Mouse (Mus musculus) forebrain, postnatal 0 days (tissue): Measurements from ENCODE around the gene Jade1. TPM values are rescaled to one million over a fixed set of nuclear protein-coding genes. Genes with fewer than 3 reads are reported as not detected.

Source experiments
- ATAC-seq: fragments of 200-750 bp; cut with Nextera tagmentation; 2 replicates; pipeline ENCODE4 v1.8.0; 2017; ENCODE audit warnings: mild to moderate bottlenecking, moderate library complexity
- DNase-seq: peaks from one replicate; pipeline ENCODE4 v3.0.0-alpha.2; 2015
- H3K27ac ChIP-seq: fragments of 300-500 bp; sonication (generic); 2 replicates; pipeline ENCODE4 v1.5.1; 2014; ENCODE audit warnings: low read depth, mild to moderate bottlenecking, antibody characterized with exemption, low read length, moderate library complexity, mixed read lengths
- H3K27me3 ChIP-seq: fragments of 300-500 bp; sonication (generic); 2 replicates; pipeline ENCODE4 v1.6.1; 2014; ENCODE audit warnings: mild to moderate bottlenecking, low read length, mixed read lengths; ENCODE audit not compliant: insufficient read depth
- H3K36me3 ChIP-seq: fragments of 300-500 bp; sonication (generic); 2 replicates; pipeline ENCODE4 v1.6.1; 2014; ENCODE audit warnings: mild to moderate bottlenecking, moderate library complexity; ENCODE audit not compliant: insufficient read depth
- H3K4me1 ChIP-seq: fragments of 300-500 bp; sonication (generic); 2 replicates; pipeline ENCODE4 v1.6.1; 2014; ENCODE audit warnings: antibody characterized with exemption; ENCODE audit not compliant: insufficient read depth
- H3K4me2 ChIP-seq: fragments of 300-500 bp; sonication (generic); 2 replicates; pipeline ENCODE4 v1.6.1; 2014; ENCODE audit warnings: low read depth, mild to moderate bottlenecking, moderate library complexity
- H3K4me3 ChIP-seq: fragments of 300-500 bp; sonication (generic); 2 replicates; pipeline ENCODE4 v1.5.1; 2014; ENCODE audit warnings: low read depth, low read length, mixed read lengths
- H3K9ac ChIP-seq: fragments of 300-500 bp; sonication (generic); 2 replicates; pipeline ENCODE4 v1.6.1; 2014; ENCODE audit warnings: mild to moderate bottlenecking
- H3K9me3 ChIP-seq: fragments of 300-500 bp; sonication (generic); 2 replicates; pipeline ENCODE4 v1.6.1; 2016; ENCODE audit warnings: low read length
- CTCF ChIP-seq: sonication (generic); IDR thresholded peaks from 2 replicates; pipeline ENCODE4 v1.5.1; 2016; ENCODE audit warnings: antibody characterized with exemption, control low read depth, low read depth
- WGBS: fragments of 180-500 bp; shearing (Covaris S2); extraction: QIAGEN DNeasy Blood & Tissue Kit; methylation state at CpG from one replicate; pipeline ENCODE4 v1.1.7; 2014; 5-methylcytosine and 5-hydroxymethylcytosine counted together
- polyA plus RNA-seq: library from polyadenylated mRNA; unstranded; fragments of >200 nt; fragmentation: Nextera tagmentation; extraction: Ambion mirVana; gene quantifications from 2 replicates; pipeline ENCODE4 v1.2.1, GENCODE M21; 2015
- total RNA-seq: library from RNA; depleted of rRNA; stranded (reverse); fragments of >200 nt; gene quantifications from 2 replicates; pipeline ENCODE4 v1.2.3, GENCODE M21; 2014

Jade1 gene
- total and polyA plus RNA-seq, 2 experiments from 2014 or later, result 13.1 to 17.9 TPM

DNA sequence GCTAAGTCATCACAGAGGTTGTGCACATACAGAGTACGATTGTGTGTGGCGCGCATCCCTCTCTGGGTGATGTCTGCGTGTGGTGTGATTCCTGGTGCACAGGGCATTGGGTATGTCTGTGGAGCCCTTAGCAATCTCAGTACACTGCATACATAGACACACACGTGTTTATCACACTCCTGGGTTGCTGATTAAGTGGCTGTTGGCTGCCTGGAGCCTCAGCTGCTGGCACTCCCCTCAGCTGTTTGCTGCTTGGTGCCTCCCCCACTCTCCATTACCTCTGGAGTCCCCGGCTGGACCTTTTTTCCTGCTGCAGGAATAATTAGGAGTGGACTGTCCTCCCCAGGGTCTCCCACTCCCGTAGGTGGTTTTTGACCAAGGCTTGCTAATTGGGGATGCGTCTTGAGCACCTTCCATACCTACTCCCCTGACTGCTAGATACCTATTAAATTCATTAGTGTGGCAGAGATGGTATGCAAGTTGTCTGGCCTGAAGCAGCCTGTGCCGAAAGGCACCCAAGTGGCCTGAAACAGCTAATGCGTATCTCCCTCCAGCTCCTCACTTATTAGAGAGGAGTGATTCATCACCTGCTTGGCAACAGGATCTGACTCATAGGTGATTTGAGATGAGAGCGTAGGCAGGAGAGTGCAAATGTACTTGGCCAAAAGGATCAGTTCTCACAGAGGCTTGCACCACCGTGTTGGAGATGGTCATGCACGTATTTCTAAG is 50.2 kb downstream of the Jade1 start:
- Histone ChIP-seq H3K4me2 (no peak overlapping the region), H3K9me3 (no peaks in the 10 kb centered on the region), H3K27ac (no peak overlapping the region), H3K4me1 (no peaks in the 10 kb centered on the region), H3K4me3 (no peak overlapping the region), H3K27me3 (no peaks in the 10 kb centered on the region), H3K36me3 (peaks cover 34% of the 10 kb centered on the region), H3K9ac (no peak overlapping the region)
- no peak for TF ChIP-seq CTCF
- ATAC-seq, result peak; percentile 19; the same call in 1 of the 2 replicates
- no peak for DNase-seq
- 91% methylated on average over 13 of the region's 13 CpGs for WGBS

- H3K36me3 ChIP-seq, result peaks cover 33% of the 10 kb centered on the region
- H3K27ac ChIP-seq, result no peak overlapping the region
- DNase-seq (no peak), ATAC-seq (no peak)
- no peaks in the 10 kb centered on the region for H3K4me1 ChIP-seq
- peak; percentile 56 for TF ChIP-seq CTCF
- no peak overlapping the region for H3K4me2 ChIP-seq
- H3K9ac ChIP-seq, result no peak overlapping the region
- WGBS, result 85% methylated on average over 4 of the region's 4 CpGs
- H3K9me3 ChIP-seq, result no peaks in the 10 kb centered on the region
- H3K27me3 ChIP-seq, result no peaks in the 10 kb centered on the region
- H3K4me3 ChIP-seq, result no peak overlapping the region
Observed at GRCm38 (mm10) chr3:41606330-41606664, 50.8 kb downstream of the Jade1 start.

DNA sequence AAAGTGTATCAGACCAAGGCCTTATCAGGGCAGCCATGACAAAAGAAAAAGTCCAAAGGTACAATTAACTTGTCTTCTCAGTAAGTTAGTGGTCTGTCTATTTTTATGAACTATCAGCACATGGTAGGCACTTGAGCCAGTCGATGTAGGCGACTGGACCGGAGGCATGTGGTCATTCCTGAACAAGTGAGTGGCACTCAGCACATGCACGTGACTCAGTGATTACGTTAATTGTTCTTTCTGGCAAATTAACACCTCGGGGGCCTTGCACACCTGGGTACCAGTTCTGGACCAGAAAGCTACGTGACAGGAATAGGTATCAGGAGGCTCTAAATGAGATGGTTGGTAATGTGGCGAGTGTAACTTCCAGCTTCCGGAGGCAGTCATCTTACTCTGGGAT is 51.5 kb downstream of the Jade1 start:
- 89% methylated on average over 9 of the region's 9 CpGs for WGBS
- Histone ChIP-seq H3K9me3 (no peaks in the 10 kb centered on the region), H3K27ac (no peak overlapping the region), H3K4me3 (no peak overlapping the region), H3K4me2 (no peak overlapping the region), H3K4me1 (no peaks in the 10 kb centered on the region), H3K27me3 (no peaks in the 10 kb centered on the region), H3K36me3 (peaks cover 29% of the 10 kb centered on the region), H3K9ac (no peak overlapping the region)
- ATAC-seq (no peak), DNase-seq (no peak)
- TF ChIP-seq CTCF, result no peak

DNA sequence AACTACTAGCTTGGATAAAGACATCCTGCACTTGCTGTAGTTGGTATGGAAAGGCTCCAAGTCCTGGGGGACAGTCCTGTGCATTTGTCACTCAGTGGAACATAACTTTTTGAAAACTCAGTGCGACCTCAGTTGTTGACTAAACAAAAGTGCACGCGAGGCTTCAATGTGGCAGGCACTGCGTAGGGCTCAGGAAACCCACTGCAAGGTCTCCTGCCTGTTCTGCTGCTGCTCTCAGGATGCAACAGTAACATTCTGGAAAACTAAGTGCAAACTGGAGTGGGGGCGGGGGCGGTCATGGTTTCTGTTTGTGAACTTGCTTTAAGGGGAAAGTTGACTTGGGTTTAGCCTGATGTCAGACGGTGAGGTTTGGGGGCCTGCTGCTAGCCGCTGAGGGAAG is 51.9 kb downstream of the Jade1 start:
- Histone ChIP-seq H3K9me3 (no peaks in the 10 kb centered on the region), H3K4me1 (no peaks in the 10 kb centered on the region), H3K27ac (no peak overlapping the region), H3K27me3 (no peaks in the 10 kb centered on the region), H3K4me3 (no peak overlapping the region), H3K9ac (no peak overlapping the region), H3K4me2 (no peak overlapping the region), H3K36me3 (peaks cover 29% of the 10 kb centered on the region)
- TF ChIP-seq CTCF, result no peak
- DNase-seq, result no peak
- 88% methylated on average over 8 of the region's 8 CpGs for WGBS
- no peak for ATAC-seq

- H3K27ac ChIP-seq, result no peak overlapping the region
- TF ChIP-seq CTCF, result no peak
- ATAC-seq, result no peak
Observed at GRCm38 (mm10) chr3:41609071-41609470, 53.5 kb downstream of the Jade1 start.

DNA sequence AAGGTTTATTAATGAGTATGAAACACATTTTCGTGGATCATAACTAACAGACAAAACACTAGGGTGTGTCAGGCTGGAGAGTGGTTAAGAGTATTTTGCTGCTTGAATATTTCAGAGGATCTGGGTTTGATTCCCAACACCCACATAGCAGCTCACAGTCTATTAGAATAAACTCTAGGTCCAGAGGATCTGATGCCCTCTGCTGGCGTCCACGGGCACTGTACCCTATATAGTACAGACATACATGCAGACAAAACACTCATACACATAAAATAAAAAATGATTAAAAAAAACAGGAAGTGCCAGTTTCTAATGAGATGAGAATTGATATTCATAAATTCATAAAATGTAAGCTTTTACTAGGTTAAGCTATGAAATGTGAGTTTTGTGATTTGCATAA is 56.7 kb downstream of the Jade1 start:
- Histone ChIP-seq H3K4me2 (no peak overlapping the region), H3K36me3 (peaks cover 37% of the 10 kb centered on the region)

More at GRCm38 (mm10) chr3:41609071-41609470, 53.5 kb downstream of the Jade1 start:
- Histone ChIP-seq H3K9ac (no peak overlapping the region), H3K9me3 (no peaks in the 10 kb centered on the region), H3K4me2 (no peak overlapping the region), H3K4me3 (no peak overlapping the region), H3K36me3 (peaks cover 41% of the 10 kb centered on the region), H3K27me3 (no peaks in the 10 kb centered on the region), H3K4me1 (no peaks in the 10 kb centered on the region)
- WGBS, result 91% methylated on average over 5 of the region's 5 CpGs
- no peak for DNase-seq

DNA sequence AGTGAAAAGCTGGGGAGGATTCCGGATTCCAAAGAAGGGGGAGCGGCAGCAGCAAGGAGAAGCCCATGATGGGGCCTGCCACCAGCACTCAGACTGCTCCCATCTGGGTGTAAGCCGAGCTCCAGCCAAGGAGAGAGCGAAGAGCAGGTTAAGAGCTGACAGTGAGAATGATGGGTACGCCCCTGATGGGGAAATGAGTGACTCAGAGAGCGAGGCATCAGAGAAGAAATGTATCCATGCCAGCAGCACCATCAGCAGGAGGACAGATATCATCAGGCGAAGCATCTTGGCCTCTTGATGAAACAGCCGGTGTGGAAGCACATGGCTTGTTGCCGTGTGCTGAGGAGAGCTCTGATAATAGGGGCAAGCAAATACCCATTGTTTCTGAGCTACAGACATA is 58.2 kb downstream of the Jade1 start:
- H3K4me1 ChIP-seq, result 0 out of 2 replicates have a peak, but pooled peaks cover 3% of the 10 kb centered on the region
- peaks cover 37% of the 10 kb centered on the region for H3K36me3 ChIP-seq
- H3K4me2 ChIP-seq, result no peak overlapping the region
- no peak overlapping the region for H3K27ac ChIP-seq
- H3K4me3 ChIP-seq, result no peak overlapping the region
- H3K9ac ChIP-seq, result no peak overlapping the region
- DNase-seq (no peak), ATAC-seq (peak; percentile 63; the same call in 1 of the 2 replicates)
- H3K9me3 ChIP-seq, result no peaks in the 10 kb centered on the region
- H3K27me3 ChIP-seq, result no peaks in the 10 kb centered on the region
- no peak for TF ChIP-seq CTCF
- 76% methylated on average over 9 of the region's 9 CpGs for WGBS

More for the DNA sequence above, 56.7 kb downstream of the Jade1 start:
- Histone ChIP-seq H3K4me1 (no peaks in the 10 kb centered on the region), H3K9me3 (no peaks in the 10 kb centered on the region), H3K9ac (no peak overlapping the region), H3K27ac (no peak overlapping the region), H3K27me3 (no peaks in the 10 kb centered on the region), H3K4me3 (no peak overlapping the region)
- WGBS, result 96% methylated on average over 3 of the region's 3 CpGs
- ATAC-seq (no peak), DNase-seq (no peak)
- no peak for TF ChIP-seq CTCF
